Mouse (Mus musculus) kidney, adult 9 months (tissue): ENCODE results near the gene Tpmt.

Experiments
- DNase-seq: peaks from one replicate; pipeline ENCODE4 v3.0.0; 2022

Tpmt gene

DNA sequence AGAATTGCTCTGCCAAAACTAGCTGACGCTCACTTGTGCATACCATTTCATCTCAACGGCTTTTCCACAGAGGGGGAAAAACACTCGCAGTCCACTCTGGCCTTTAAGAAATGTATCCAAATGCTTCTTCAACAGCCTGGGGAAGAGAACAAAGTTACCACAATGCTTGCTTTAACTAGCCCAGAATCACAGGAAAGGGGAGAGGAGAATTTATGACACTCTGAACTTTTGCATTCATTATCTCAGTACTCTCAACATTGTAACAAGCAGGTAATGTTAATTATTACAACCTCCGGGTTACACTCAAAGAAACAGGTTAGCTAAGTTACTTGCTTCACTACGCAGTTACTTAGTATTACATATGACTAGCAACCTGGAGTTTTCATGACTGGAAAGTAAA lies 4.5 kb downstream of the Tpmt start:
- DNase-seq, result peak; percentile 76

GRCm38 (mm10) chr13:47037946-47038345 lies 6.6 kb downstream of the Tpmt start:
- no peak for DNase-seq

- peak; percentile 53 for DNase-seq
Observed at GRCm38 (mm10) chr13:47033602-47034001, 10.9 kb downstream of the Tpmt start.

GRCm38 (mm10) chr13:47030376-47031107 lies 14.0 kb downstream of the Tpmt start:
- peak; percentile 79 for DNase-seq

DNA sequence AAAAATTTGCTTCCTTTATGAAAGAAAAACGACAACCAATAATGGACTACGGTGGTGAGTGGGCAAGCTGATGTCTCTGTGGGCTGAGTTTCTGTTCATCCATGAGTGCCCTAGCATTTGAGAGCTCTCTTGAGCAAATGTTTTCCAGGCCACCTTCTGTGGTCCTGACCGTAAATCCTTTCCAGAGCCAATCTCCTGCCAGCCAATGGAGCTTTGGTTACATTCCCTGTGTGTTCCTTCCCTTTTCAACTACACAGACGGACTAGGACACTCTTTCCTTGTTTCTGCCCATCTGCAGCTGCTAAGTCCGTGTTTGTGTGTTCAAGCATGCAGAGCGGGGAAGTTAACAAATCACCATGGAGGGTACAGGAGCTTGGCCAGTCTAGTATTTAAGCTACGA lies 23.7 kb downstream of the Tpmt start:
- DNase-seq, result peak; percentile 58

- peak; percentile 76 for DNase-seq
Observed at GRCm38 (mm10) chr13:47019774-47020173, 24.8 kb downstream of the Tpmt start.

- DNase-seq, result peak; percentile 71
Observed at GRCm38 (mm10) chr13:47017259-47017658, 27.3 kb downstream of the Tpmt start.

- DNase-seq, result no peak
Observed at GRCm38 (mm10) chr13:47015195-47015501, 29.4 kb downstream of the Tpmt start.

DNA sequence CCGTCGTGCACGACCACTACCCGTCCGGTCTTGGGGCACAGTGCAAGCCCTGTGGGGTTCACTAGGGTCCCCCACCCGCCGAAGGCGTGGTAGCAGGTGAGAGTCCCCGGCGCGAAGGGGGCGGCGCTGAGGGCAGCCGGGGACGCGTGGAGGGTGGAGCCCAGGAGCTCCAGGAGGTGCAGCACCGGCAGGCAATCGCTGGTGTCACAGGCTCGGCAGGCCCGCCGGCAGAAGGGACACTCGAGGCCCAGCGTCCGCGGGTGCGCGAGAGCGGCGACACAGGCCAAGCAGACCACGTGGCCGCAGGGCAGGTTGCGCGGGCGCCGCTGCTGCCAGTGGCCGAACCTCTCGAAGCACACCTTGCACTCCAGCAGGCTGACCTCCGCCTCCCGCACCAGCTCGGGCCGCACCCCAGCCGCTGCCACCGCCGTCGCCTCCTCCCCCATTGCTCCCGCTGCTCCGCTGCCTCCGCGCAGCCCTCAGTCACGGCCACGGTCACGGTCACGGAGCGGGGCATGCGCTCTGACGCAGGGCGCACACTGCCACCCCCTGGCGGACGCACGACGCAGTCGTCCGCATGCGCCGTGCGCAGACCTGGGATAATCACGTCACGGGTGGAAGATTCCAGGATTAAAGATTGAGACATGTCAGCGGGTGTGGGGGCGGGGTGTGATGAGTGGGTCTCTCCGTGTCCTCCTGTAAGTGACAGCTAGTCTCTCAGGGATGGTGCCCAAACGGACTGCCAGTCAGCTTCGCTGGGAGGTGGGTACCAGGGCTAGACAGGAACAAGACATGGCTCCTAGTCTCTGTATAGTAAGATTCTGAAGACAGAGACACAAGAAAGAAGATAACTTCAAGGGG lies 30.0 kb downstream of the Tpmt start, which contains the start of gene Nhlrc1:
Gene Nhlrc1 (minus strand): TSS at position 517 of the 861 bp plus-strand sequence.
- DNase-seq, result peak; percentile 75

GRCm38 (mm10) chr13:47013740-47014139 lies 30.8 kb downstream of the Tpmt start:
- no peak for DNase-seq

DNA sequence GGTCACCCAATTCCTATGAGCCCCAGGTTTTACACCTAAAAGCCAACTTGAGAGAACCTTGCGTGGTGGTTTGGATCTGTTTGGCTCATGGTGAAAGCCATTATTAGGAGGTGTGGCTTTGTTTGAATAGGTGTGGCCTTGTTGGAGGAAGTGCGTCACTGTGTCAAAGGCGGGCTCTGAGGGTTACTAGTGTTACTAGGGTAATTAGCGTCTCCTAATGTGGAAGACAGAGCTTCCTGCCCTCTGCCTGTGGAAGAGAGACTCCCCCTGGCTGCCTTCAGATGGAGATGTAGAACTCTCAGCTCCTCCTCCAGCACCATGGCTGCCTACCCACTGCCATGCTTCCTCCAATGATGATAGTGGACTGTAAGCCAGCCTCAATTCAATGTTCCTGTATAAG lies 42.9 kb downstream of the Tpmt start:
- no peak for DNase-seq

DNA sequence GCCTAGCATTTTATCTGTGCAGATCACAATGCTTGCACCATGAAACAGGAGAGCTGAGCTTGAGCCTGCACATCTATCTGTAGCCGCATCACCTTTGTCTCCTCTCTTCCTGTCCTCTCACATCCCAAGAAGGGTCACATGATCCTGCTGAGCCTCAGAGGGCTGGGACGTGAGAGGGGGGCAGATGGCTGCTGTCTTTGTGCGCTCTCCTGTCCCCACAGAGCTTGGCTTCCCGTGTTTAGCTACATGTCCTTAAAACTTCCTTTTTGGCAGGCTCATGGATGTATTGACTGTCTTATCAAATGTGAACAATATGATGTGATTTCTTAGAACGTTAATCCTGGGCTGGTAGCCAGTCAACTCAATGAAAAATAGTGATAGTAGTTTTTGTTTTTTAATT lies 45.0 kb downstream of the Tpmt start:
- DNase-seq, result no peak

DNA sequence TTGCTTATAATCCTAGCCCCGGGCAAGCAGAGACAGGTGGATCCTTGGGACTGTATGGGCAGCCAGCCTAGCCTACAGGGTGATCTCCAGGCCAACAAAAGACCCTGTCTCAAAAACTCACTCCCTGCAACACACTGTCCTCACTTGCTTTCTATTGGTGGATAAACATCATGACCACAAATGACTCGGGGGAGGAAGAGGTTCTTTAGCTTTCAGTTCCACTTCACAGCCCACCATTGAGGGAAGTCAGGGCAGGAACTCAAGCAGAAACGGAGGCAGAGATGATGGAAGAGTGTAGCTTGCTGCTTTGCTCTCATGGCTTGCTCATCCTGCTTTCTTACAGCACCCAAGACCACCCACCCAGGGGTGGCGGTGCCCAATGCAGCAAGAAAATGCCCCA lies 47.2 kb downstream of the Tpmt start:
- DNase-seq, result no peak

GRCm38 (mm10) chr13:46993274-46993551 lies 51.3 kb downstream of the Tpmt start:
- no peak for DNase-seq

DNA sequence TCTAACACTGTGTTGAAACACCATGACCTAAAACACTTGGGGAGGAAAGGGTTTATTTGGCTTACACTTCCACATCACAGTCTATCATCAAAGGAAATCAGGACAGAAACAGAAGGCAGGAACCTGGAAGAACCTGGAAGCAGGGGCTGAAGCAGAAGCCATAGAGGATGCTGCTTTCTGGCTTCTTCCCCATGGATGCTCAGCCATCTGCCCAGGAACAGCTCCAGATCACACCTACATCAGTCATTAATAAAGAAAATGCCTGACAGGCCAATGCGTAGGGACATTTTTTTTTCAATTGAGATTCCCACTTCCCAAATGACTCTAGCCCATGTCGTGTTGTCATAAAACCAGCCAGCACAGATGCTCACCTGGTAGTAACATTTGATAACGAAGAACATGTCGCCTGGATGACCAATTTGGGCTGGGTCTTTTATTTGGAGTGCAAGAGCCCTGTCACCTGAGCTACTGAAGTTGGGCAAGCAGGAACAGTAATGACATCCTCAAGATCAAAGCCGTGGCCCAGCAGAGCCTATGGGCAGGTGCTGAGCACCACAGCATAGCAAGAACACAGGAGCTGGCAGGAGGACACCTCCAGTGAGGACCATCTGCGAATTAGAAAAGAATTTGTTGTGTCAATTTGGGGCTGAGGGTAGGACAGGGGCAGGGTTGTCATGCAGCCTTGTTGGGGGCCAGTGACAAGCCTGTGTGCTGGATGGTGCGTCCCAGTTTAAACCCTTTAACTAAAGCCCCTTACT lies 51.8 kb downstream of the Tpmt start:
- DNase-seq, result no peak

DNA sequence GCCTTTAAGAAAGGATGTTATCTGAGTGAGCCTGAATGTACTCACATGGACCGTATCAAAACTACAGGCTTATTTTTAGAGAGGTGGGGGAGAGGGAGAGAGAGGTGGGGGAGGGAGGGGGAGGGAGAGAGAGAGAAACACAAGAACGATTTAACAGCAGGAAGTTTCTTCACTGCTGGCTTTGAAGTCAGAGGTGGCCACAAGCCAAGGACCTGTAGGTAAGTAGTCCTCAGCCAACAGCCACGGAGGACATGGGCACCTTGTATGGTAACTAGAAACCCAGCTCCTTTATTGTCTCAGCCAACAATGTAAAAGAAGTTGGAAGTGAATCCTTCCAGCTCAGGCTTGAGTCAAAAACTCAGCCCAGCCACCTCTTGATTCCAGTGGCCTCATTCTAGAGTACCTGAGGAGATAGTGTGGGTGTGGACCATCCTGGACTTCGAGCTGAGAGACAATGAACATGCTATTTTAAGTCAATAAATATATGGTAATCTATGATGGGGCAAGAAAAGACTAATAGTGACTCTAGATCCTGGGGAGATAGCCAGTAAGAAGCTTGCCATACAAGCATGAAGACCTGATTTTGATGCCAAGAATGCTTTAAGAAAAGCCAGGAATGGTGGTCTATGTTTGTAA lies 54.0 kb downstream of the Tpmt start:
- no peak for DNase-seq

GRCm38 (mm10) chr13:46987941-46988340 lies 56.6 kb downstream of the Tpmt start:
- no peak for DNase-seq

DNA sequence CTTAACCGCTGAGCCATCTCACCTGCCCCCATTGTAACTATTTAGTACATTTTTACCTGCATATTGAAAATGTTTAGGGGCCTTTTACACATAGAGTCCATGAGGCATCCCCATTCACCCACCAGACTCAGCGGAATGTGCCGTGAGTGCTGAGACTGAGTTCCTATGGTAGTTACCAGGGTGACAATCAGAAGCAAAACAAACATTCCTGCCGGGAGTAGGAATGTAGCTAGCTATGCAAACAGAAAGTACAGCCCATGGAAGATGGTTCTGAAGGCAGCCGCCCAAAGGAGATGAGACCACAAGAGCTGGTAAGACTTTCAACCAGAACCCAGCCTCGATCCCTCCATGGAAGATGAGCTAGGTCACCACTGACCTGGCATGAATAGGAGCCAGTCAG lies 58.3 kb downstream of the Tpmt start:
- DNase-seq, result no peak

DNA sequence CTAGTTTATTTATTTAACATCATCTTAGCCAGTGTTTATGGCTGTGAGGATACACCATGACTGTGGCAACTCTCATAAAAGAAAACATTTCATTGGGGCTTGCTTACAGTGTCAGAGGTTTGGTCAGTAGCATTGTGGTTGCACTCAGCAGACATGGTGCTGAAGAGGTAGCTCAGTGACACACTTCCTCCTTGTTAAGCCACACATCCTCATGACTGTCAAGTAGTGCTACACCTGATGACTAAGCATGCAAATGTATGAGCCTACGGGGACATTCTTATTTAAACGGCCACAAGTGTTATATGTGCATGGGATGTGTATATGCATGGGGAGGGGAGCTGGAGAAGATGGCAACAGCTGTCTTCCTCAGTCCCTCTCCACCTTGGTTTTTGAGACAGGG lies 60.7 kb downstream of the Tpmt start:
- DNase-seq, result no peak

DNA sequence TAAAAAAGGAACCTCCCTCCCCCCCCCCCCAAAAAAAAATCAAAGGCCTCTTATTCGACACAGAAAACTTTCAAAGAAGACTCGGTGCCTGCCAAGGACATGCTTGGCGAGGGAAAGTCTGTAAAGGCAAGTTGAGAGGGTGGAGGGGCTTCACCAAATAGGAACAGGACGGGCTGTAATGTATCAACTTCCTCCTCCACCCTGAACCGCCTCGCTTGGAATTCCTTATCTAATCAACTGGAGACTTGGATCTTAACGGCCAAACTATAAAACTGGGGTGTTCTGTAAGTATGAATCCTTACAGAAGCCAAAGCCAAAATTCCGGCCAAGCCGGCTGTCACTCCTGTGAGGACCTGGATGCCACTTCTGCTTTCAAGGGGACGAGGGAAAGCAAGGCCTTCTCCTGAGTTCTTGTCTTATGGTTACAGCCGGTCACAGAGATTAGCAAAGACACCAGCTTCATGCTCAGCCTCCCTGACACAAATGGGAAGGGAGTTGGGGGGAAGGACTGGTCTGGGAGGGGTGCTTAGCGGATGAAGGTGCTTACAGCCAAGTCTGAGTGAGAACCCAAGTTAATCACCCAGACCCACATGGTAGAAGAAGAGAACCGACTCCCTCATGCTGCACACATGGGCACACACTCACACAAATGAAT lies 64.6 kb downstream of the Tpmt start:
- DNase-seq, result no peak

DNA sequence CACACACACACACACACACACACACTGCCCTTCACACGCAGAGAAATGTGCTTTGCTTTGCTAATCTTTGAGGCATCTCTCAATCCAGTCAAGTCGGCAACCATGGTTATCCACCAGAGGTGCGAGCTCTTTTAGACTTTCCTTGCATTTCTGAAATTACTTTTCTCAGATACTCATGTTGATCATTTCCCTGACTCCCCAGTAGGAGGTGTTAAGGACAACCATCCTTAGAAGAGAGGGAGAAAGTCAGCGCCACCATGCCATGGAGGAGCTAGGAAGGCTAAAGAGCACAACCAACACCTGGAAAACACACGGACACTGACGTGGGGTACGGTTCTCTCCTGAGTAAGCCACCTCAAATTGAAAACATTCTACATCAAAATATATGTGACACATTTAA lies 68.0 kb downstream of the Tpmt start:
- no peak for DNase-seq

GRCm38 (mm10) chr13:46975930-46976329 lies 68.6 kb downstream of the Tpmt start:
- DNase-seq, result no peak

DNA sequence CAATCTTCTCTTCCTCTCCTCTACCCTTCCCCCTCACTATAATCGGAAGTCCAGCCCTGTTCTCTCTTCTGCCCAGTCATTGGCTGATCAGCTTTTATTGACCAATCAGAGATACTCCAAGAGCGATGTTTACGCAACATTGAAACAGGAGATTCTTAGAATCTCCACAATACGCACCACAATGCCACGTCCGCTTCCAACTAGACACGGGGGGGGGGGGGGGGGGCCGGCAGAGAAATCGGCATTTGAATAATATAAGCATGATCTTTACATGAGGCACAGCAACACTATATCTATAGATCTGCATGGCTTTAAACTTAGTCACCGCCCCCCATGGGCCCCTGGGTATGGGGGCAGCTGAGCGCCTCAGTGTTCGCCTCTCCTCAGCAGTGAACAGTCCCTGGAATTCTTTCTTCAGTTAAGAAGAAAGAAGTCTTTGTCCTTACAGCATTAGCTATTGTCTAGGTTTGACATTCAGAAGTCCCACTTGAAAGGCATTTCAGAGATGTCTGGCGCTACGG lies 69.4 kb downstream of the Tpmt start:
- DNase-seq, result no peak
